Mouse (Mus musculus): Measurements from ENCODE around the gene Adig.

The Adig gene

DNA sequence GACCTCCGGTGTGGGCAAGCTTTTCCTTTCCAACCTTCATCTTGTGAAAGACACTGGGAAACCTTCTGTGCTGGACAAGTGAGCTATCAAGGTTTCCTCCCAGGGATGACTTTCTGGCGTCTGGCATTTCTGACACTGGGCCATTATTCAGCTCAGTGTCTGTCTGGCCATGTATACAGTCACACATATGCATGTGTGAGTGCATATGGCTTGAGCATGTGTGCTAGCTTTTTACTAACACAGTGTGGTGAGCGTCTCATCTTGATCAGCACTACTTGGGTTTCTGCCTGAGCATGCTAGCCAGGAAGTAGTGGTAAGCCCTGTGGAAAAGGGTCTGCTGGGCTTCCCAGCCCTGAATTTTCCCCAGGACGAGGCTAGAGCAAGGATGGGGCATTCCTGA lies 38.9 kb downstream of the Adig start:
- CTCF ChIA-PET = interaction anchor here (0.7 kb wide), 1 partner anchor 140 kb away, joined by 3 read pairs; no protein-coding TSS in a partner anchor

DNA sequence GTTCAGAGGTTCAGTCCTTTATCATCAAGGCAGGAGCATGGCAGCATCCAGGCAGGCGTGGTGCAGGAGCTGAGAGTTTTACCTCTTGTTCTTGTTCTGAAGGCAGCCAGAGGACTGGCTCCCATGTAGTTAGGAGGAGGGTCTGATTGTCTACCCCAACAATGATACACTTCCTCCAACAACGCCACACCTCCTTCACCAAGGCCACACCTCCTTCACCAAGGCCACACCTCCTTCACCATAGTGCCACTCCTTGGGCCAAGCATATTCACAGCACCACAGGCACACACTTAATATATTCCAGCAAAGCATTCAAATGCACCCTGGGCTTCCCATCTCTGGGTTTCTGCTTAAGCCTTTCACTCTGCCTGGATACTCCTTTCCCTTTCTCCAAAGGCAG lies 42.9 kb downstream of the Adig start:
- CTCF ChIA-PET = no interaction called here

DNA sequence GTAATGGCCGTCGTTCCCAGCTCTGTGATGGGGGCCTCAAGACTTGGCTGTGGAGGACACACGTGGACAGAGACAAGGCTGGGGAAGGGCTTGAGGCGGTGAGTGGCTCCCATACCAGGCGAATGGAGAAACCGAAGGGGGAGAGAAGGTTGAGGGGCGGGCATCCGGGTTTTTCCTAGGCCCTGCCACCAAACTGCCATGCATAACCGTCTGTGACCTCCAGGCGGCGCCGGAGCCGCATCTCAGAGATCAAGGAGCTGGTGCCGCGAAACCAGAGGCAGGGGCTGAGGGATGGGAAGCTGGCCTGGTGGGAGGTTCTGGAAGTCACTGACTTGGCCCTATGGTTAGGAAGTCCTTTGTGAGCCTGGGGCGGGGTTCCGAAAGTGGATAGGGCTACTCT lies 44.3 kb downstream of the Adig start:
- CTCF ChIA-PET = interaction anchor here (0.6 to 1.0 kb wide), 3 partner anchors 90 to 778 kb away, joined by 3 to 11 read pairs (median 3); no protein-coding TSS in a partner anchor

DNA sequence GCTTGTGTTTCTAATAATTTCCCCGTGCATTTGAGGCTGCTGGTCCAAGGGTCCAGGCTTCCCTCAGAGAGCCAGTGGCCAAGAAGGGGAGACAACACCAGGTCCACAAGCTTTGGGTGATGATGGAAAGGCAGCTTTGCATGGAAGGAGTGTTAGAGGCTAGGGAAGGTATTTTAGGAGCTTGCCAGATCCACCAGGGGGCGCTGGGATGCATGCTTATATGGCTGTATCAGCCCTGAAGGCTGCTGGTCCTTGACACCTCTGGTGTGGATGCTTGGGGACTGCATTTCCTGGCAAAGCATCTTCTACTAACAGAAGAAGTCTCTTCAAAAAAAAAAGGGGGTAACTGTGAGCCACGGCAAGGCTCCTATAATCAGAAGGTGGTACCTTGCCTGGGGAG lies 47.7 kb downstream of the Adig start:
- CTCF ChIA-PET = interaction anchor here (0.5 to 0.7 kb wide), 4 partner anchors 41 to 526 kb away, joined by 3 to 5 read pairs (median 4); no protein-coding TSS in a partner anchor

DNA sequence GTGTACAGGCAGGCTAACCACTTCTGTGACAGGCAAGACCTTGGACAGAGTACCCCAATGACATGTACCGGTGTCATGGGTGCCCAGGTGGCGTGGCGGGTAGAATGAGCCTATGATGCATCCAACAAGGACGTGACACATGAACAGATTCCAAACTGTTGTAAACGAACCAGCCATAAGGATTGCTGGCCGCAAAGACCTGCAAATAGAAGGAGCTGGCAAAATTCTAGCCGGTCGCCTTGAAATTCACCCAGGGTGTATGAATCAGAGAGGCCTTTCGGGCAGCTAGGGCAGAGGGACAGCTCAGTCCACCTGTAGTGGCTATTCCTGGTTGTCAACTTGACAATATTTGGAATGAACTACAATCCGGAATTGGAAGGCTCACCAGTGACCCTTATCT lies 52.0 kb downstream of the Adig start:
- CTCF ChIA-PET = no interaction called here

DNA sequence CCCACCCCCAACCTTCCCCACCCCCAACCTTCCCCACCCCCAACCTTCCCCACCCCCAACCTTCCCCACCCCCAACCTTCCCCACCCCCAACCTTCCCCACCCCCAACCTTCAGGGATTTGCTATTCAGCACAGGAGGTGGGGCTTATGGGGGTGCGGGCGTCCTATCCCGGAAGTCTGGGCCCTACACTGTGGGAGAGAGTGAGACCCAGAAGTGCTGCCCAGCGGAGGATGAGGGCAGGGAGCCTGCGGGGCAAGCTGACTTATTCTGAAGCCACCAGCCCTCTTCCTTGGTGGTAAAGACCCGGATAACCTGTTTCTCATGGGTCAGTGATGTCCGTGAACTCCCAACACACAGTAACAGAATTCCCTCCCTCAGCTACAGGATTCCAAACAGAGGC lies 52.8 kb downstream of the Adig start:
- CTCF ChIA-PET = interaction anchor here (0.7 kb wide), 2 partner anchors 206 to 308 kb away, joined by 4 to 5 read pairs; no protein-coding TSS in a partner anchor

DNA sequence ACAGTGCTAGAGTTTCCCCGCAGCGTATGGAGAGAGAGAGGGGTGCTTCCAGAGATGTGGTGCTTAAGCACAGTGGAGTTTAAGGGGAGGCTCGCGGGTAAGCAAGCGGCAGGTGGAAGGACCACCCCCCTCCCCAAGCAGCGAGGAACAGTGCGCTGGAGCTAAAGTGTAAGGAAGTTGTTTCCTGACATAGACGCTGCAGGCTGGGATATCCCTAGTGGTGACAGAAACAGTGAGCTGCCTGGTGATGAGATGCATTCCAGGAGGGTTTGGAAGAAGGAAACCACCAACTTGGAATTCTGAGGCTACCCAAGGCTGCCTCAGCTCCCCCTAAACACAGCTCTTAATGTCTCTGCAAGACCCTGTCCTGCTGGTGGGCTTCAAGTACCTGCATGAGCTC lies 53.4 kb downstream of the Adig start:
- CTCF ChIA-PET = interaction anchor here (0.7 kb wide), 2 partner anchors 205 to 307 kb away, joined by 4 to 5 read pairs; no protein-coding TSS in a partner anchor

DNA sequence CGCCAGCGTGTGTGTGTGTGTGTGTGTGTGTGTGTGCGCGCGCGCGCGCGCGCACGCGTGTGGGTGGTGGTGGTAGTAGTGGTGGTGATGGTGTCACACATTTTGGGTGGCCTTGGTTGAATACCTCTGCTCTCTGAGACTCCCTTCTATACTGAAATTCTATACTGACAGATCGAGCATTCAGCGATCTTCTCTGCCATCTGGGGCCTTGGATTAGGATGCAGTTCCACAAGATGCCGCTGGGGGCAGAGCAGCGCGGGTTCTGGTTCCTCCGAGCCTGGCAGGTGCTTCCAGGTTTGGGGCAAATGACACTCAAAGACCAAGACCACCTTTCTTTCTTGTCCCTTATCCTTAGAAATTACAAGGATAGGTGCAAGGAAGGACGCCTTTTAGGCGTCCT lies 53.8 kb downstream of the Adig start:
- CTCF ChIA-PET = no interaction called here

DNA sequence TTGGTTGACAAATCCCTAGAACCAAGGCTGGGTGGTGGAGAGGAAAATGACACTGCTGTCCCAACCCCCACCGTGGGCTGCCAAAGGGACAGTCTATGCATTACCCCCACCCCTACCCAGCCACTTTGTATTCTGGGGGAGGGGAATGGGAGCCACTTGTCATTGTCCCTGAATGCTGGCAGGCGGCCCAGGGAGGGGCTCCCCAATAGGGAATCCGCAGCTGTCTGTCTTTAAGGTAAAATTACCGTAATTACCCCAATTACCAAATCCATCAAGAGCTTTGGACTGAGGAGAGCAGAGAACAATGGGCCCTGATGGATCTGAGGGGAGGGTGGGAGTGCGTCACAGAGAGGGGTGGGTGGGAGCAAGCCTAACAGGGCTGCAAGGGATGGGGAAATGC lies 54.3 kb downstream of the Adig start:
- CTCF ChIA-PET = no interaction called here
